Mouse (Mus musculus) heart, embryonic 13.5 days (tissue): ENCODE data around the gene Fam45a. TPM values are rescaled to one million over a fixed set of nuclear protein-coding genes. Genes with fewer than 3 reads are reported as not detected.
"Not testable (repeated sequence)": the region's sequence is repeated elsewhere in the genome, so short reads cannot be mapped to it uniquely, and the experiment has no call there.

ENCODE experiments used
- ATAC-seq: fragments of 200-750 bp; cut with Nextera tagmentation; 2 replicates; pipeline ENCODE4 v1.8.0; 2017; ENCODE audit warnings: moderate TSS enrichment; ENCODE audit not compliant: insufficient number of reproducible peaks, low FRiP score, low TSS enrichment; ENCODE audit errors: extremely low read depth
- H3K27ac ChIP-seq: fragments of 300-500 bp; sonication (generic); replicated peaks from 2 replicates; pipeline ENCODE4 v1.5.1; 2015; ENCODE audit warnings: moderate library complexity, mild to moderate bottlenecking, inconsistent platforms
- H3K27me3 ChIP-seq: fragments of 300-500 bp; sonication (generic); replicated peaks from 2 replicates; pipeline ENCODE4 v1.6.1; 2015; ENCODE audit warnings: mild to moderate bottlenecking, inconsistent platforms
- H3K36me3 ChIP-seq: fragments of 300-500 bp; sonication (generic); 2 replicates; pipeline ENCODE4 v1.6.1; 2015; ENCODE audit warnings: mild to moderate bottlenecking, inconsistent platforms
- H3K4me1 ChIP-seq: fragments of 300-500 bp; sonication (generic); 2 replicates; pipeline ENCODE4 v1.6.1; 2015; ENCODE audit warnings: inconsistent platforms
- H3K4me2 ChIP-seq: fragments of 300-500 bp; sonication (generic); 2 replicates; pipeline ENCODE4 v1.6.1; 2015; ENCODE audit warnings: inconsistent platforms, mild to moderate bottlenecking, moderate library complexity
- H3K4me3 ChIP-seq: fragments of 300-500 bp; sonication (generic); 2 replicates; pipeline ENCODE4 v1.5.1; 2015; ENCODE audit warnings: moderate library complexity, mild to moderate bottlenecking, inconsistent platforms
- H3K9ac ChIP-seq: fragments of 300-500 bp; sonication (generic); 2 replicates; pipeline ENCODE4 v1.6.1; 2015; ENCODE audit warnings: inconsistent platforms, mild to moderate bottlenecking, moderate library complexity
- H3K9me3 ChIP-seq: fragments of 300-500 bp; sonication (generic); 2 replicates; pipeline ENCODE4 v1.6.1; 2016; ENCODE audit warnings: inconsistent platforms
- WGBS: fragments of 180-500 bp; shearing (Covaris S2); methylation state at CpG from one replicate; pipeline ENCODE4 v1.1.7; 2015; ENCODE audit warnings: mixed read lengths; 5-methylcytosine and 5-hydroxymethylcytosine counted together
- microRNA-seq: library from miRNA; unstranded; fragments of <30 nt; microRNA quantifications from one replicate; pipeline ENCODE4, GENCODE M21; 2016
- polyA plus RNA-seq: library from polyadenylated mRNA; unstranded; fragments of >200 nt; fragmentation: Nextera tagmentation; extraction: Ambion mirVana; gene quantifications from 2 replicates; pipeline ENCODE4 v1.2.1, GENCODE M21; 2015

The Fam45a gene
- polyA plus RNA-seq, 1 experiment from 2014 or later: 22.7 TPM

- peaks cover 38% of the 10 kb centered on the region for H3K36me3 ChIP-seq
- H3K27me3 ChIP-seq: no peaks in the 10 kb centered on the region
- H3K4me2 ChIP-seq: peak within 1 kb of the TSS; percentile 73
- peak within 1 kb of the TSS; percentile 83 for H3K9ac ChIP-seq
- 4% methylated on average over 30 of the region's 30 CpGs for WGBS
- peak within 1 kb of the TSS; percentile 65 for H3K4me3 ChIP-seq
- 0 out of 2 replicates have a peak, but pooled peaks cover 10% of the 10 kb centered on the region for H3K4me1 ChIP-seq
- peak; percentile 93 for ATAC-seq
- peak within 1 kb of the TSS; percentile 78 for H3K27ac ChIP-seq
- no peaks in the 10 kb centered on the region for H3K9me3 ChIP-seq
These were observed 49.7 kb downstream of the Fam45a start, which contains the start of gene Sfxn4 for GRCm38 (mm10) chr19:60860868-60861700. Gene Sfxn4 (minus strand): TSS chr19:60861479.

- H3K36me3 ChIP-seq: peaks cover 74% of the 10 kb centered on the region
- H3K27ac ChIP-seq, H3K9ac ChIP-seq, H3K4me2 ChIP-seq, ATAC-seq, H3K4me3 ChIP-seq, H3K9me3 ChIP-seq, H3K27me3 ChIP-seq, H3K4me1 ChIP-seq: not testable (repeated sequence)
- WGBS: 93% methylated on average over 4 of the region's 4 CpGs
These were observed 54.8 kb downstream of the Fam45a start for GRCm38 (mm10) chr19:60866169-60866568.

GRCm38 (mm10) chr19:60870489-60870888 is 59.1 kb downstream of the Fam45a start:
- peaks cover 26% of the 10 kb centered on the region for H3K4me1 ChIP-seq
- H3K27me3 ChIP-seq: no peaks in the 10 kb centered on the region
- H3K4me2 ChIP-seq: no peak overlapping the region
- H3K9me3 ChIP-seq: no peaks in the 10 kb centered on the region
- 83% methylated on average over 1 of the region's 1 CpGs for WGBS
- H3K4me3 ChIP-seq: no peak overlapping the region
- no peak overlapping the region for H3K27ac ChIP-seq
- no peak overlapping the region for H3K9ac ChIP-seq
- no peak for ATAC-seq
- H3K36me3 ChIP-seq: peaks cover 60% of the 10 kb centered on the region

GRCm38 (mm10) chr19:60871366-60871765 is 60.0 kb downstream of the Fam45a start:
- 86% methylated on average over 5 of the region's 5 CpGs for WGBS
- Histone ChIP-seq H3K9me3 (no peaks in the 10 kb centered on the region), H3K27ac (0 out of 2 replicates have a peak overlapping the region, but pooled peaks have one; percentile 58), H3K4me3 (no peak overlapping the region), H3K4me2 (peak overlapping the region; percentile 76), H3K4me1 (peaks cover 26% of the 10 kb centered on the region), H3K36me3 (peaks cover 55% of the 10 kb centered on the region), H3K9ac (no peak overlapping the region), H3K27me3 (no peaks in the 10 kb centered on the region)
- ATAC-seq: no peak

- peak overlapping the region; percentile 82 for H3K4me3 ChIP-seq
- 8% methylated on average over 1 of the region's 1 CpGs for WGBS
- peak overlapping the region; percentile 91 for H3K27ac ChIP-seq
- H3K4me1 ChIP-seq: peaks cover 26% of the 10 kb centered on the region
- no peaks in the 10 kb centered on the region for H3K9me3 ChIP-seq
- H3K27me3 ChIP-seq: no peaks in the 10 kb centered on the region
- peak overlapping the region; percentile 76 for H3K4me2 ChIP-seq
- peaks cover 46% of the 10 kb centered on the region for H3K36me3 ChIP-seq
- H3K9ac ChIP-seq: 0 out of 2 replicates have a peak overlapping the region, but pooled peaks have one; percentile 24
- ATAC-seq: no peak
These were observed 60.9 kb downstream of the Fam45a start for GRCm38 (mm10) chr19:60872272-60872671.

DNA sequence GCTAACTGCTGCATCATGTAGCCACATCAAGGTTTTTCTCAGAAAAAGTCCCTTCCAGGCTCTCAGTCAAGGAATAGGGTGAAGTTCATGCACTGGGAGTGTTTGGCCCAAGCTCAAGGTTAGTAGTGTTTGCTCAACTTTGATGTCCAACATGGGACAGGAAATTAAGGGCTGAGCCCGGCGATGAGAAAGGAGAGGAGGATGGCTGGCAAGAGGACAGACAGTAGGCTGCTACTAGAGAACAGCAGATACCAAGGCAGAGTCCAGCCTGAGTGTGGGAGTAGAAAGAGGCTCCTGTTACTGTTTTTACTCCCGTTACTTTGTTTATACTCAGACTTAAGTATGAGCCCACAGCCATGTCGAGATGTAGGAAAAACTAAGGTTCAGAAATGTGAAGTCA is 62.1 kb downstream of the Fam45a start:
- H3K9ac ChIP-seq: peak overlapping the region; percentile 88
- no peak for ATAC-seq
- H3K27me3 ChIP-seq: no peaks in the 10 kb centered on the region
- no peaks in the 10 kb centered on the region for H3K9me3 ChIP-seq
- H3K4me2 ChIP-seq: peak overlapping the region; percentile 76
- peaks cover 35% of the 10 kb centered on the region for H3K36me3 ChIP-seq
- 9% methylated on average over 4 of the region's 4 CpGs for WGBS
- peak overlapping the region; percentile 82 for H3K4me3 ChIP-seq
- peaks cover 26% of the 10 kb centered on the region for H3K4me1 ChIP-seq
- peak overlapping the region; percentile 91 for H3K27ac ChIP-seq

- H3K4me2 ChIP-seq: peak within 1 kb of the TSS; percentile 76
- H3K4me3 ChIP-seq: peak within 1 kb of the TSS; percentile 82
- peaks cover 29% of the 10 kb centered on the region for H3K36me3 ChIP-seq
- H3K27ac ChIP-seq: peak within 1 kb of the TSS; percentile 91
- H3K9ac ChIP-seq: peak within 1 kb of the TSS; percentile 88
- H3K27me3 ChIP-seq: no peaks in the 10 kb centered on the region
- under 1% methylated on average over 28 of the region's 28 CpGs for WGBS
- ATAC-seq: peak; percentile 96
- H3K4me1 ChIP-seq: peaks cover 26% of the 10 kb centered on the region
- H3K9me3 ChIP-seq: no peaks in the 10 kb centered on the region
These were observed 62.8 kb downstream of the Fam45a start, which contains the start of gene Prdx3 for GRCm38 (mm10) chr19:60874064-60874694. Gene Prdx3 (minus strand): TSS chr19:60874556.

DNA sequence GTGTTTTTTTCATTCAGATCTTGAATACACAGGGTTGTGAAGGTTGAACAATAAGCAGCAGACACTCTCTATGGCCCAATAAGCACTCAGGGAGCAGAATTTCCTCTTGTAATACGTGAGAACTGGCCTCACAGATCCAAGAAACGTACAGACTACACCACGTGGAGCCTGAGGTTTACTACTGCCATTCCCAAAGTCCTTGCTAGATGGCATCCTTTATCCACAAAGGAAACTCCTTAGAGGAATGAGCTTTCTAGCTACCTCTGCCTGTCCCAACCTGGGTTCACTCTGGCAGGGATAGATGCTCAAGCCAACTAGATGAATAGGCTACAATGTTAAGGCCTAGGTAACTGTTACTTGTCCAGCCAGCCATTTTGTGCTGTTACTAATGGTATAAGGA is 71.7 kb downstream of the Fam45a start:
- WGBS: under 1% methylated on average over 3 of the region's 3 CpGs
- Histone ChIP-seq H3K36me3 (no peaks in the 10 kb centered on the region), H3K4me1 (peaks cover 5% of the 10 kb centered on the region; the same call in 1 of the 2 replicates), H3K4me2 (no peak overlapping the region), H3K9me3 (no peaks in the 10 kb centered on the region), H3K4me3 (no peak overlapping the region), H3K27ac (no peak overlapping the region), H3K9ac (no peak overlapping the region), H3K27me3 (no peaks in the 10 kb centered on the region)
- ATAC-seq: no peak

Small RNA genes lying within 50 kb of the gene (microRNA-seq; reads per million reads assigned to microRNA genes)
- not detected for gene mmu-mir-3084-1

Other genes with a start within 250 kb of the Fam45a start
- gene Cacul1, start 230.6 kb upstream of the Fam45a start, polyA plus RNA-seq: 13.5 and 14.9 TPM in 2 replicates
- 0.76 and 0.90 TPM in 2 replicates for gene Nanos1, start 55.6 kb upstream of the Fam45a start, polyA plus RNA-seq
- 105 and 112 TPM in 2 replicates for gene Eif3a, start 20.9 kb upstream of the Fam45a start, polyA plus RNA-seq
- 6.9 and 7.2 TPM in 2 replicates for gene Sfxn4, start 49.9 kb downstream of the Fam45a start, polyA plus RNA-seq
- 159 and 171 TPM in 2 replicates for gene Prdx3, start 63.0 kb downstream of the Fam45a start, polyA plus RNA-seq
- 3.4 and 3.7 TPM in 2 replicates for gene Grk5, start 78.2 kb downstream of the Fam45a start, polyA plus RNA-seq